Mouse (Mus musculus): Measurements from ENCODE around the gene Sytl4. TPM values are rescaled to one million over a fixed set of nuclear protein-coding genes. Genes with fewer than 3 reads are reported as not detected.

Sytl4 gene
- 0.40 TPM for polyA plus RNA-seq (2017; shearing (Covaris generic))

DNA sequence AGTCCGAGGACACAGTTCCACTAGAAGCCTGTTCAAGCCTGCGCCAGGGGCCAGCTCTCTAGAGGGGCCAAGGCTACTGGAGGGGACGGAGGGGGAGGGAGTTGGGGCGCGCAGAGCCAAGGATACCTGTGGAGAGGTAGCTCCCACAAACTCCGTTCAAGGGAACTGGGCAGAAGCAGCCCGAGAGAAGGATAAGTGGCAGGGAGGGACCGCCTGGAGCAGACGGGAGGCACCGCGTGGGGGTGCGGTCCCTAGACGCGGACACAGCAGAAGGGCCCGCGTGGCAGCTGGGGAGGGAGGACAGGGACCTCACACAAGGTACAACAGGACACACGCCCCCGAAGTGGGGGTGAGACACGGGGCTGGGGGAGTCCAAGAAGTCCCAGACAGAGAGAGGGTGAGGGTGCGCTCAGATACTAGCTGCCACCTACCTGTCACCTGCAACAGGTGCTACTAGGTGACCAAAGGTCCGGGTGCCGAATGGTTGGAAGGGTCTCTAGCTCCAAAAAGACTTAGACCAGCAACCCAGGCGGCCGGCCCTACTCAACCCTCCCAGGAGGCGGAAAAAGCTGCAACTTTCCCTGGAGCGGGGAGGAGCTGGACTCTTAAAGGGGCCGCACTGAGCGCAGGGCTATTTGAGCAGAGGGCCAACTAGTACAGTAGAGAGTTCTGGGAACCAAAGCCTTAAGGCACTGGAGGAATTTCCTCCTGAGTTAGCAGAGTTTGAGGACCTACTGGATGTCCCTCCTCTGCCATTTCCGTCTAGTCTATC is at the start of gene Sytl4:
Gene Sytl4 (minus strand): TSS at position 582 of the 772 bp plus-strand sequence.

DNA sequence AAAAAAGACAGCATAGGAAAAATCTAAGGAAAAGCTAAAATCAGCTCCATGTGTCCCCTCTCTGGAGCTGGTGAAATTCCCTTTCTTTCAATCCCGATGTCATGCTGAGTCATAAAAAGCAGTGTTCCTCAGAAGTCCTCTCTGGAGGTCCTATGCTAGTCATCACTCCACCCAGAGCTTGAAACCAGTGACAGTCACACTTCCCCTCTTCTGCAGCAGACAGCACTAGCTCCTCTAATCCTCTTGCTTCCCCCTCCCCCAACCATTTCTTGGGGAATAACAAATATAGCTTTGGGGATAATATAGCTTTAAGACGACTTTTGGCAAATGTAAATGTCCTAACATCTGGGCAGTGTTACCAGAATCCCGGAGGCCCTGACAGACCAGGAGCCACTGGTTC is 73.4 kb downstream of the Sytl4 start, which contains the start of gene Srpx2:
Gene Srpx2 (plus strand): TSS at position 166 of the 400 bp plus-strand sequence.

DNA sequence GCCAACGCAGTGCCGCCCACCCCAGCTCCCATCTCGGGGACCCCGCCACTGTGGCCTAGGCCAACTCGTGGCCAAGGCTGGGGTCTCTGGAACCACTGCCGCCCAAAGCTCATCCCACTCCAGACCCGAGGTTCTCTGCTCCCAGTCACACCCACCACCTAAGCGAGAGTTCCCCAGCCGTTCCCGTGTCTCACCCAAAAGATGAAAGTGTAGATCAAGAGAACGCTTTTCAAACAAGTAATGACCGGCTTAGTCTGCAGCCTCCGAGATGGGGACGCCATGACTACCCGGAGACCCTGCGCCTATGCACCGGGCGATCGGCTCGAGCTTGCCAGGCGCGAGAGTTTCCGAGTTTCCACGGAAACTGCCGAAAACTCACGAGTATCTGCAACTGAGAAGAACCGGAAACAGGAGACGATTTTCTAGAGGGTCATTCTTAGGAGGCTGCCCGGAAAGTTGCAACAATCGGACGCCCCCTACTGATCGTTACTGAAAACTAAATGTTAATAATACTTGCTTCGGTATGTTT is 83.5 kb downstream of the Sytl4 start, which contains the start of gene Tspan6:
Gene Tspan6 (minus strand): TSS at position 416 of the 529 bp plus-strand sequence.

Other genes with a start within 250 kb of the Sytl4 start
- not detected for gene Tnmd, start 130.8 kb downstream of the Sytl4 start, polyA plus RNA-seq (2017; shearing (Covaris generic))
- 5.6 TPM for gene Tspan6, start 83.4 kb downstream of the Sytl4 start, polyA plus RNA-seq (2017; shearing (Covaris generic))
- not detected for gene Srpx2, start 73.4 kb downstream of the Sytl4 start, polyA plus RNA-seq (2017; shearing (Covaris generic))
- 53.6 TPM for gene Cstf2, start 77.4 kb upstream of the Sytl4 start, polyA plus RNA-seq (2017; shearing (Covaris generic))
- 1.5 TPM for gene Xkrx, start 180.3 kb upstream of the Sytl4 start, polyA plus RNA-seq (2017; shearing (Covaris generic))
- gene Arl13a, start 205.7 kb upstream of the Sytl4 start, polyA plus RNA-seq (2017; shearing (Covaris generic)), result not detected
- 0.83 TPM for gene Nox1, start 240.1 kb upstream of the Sytl4 start, polyA plus RNA-seq (2017; shearing (Covaris generic))